Mouse (Mus musculus): Measurements from ENCODE around the gene Mapk8ip2. TPM values are rescaled to one million over a fixed set of nuclear protein-coding genes. Genes with fewer than 3 reads are reported as not detected.
"Not testable (repeated sequence)": the region's sequence is repeated elsewhere in the genome, so short reads cannot be mapped to it uniquely, and the experiment has no call there.

Gene Mapk8ip2
- polyA plus RNA-seq (2012; rRNA removed), result 123 and 134 TPM in 2 replicates

DNA sequence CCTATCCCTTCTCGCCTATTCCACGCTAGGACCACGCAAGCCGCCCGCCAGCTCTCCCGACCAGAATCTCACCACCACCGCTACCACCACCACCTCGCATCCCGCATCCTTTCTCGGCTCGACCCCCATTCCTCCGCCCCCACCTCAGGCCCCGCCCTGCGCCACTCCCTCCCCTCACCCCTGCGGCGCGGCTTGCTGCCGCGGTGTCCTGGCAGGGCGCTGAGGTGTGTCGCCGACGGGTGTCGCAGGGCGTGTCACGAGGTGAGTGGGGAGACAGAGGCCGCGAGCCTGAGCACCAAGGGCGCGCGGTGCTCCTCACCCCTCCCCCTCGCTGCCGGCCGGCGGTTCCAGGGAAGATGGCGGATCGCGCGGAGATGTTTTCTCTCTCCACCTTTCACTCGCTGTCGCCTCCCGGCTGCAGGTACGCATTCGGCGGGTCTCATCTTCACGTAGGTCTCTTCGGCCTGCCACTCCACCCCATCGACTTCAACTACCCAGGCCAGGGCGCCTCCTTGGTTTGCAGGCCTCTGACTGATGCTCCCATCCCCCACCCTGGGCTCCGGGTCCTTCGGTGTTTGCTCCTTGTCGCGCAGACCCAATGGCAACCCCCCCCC, at the start of gene Mapk8ip2:
Mapk8ip2 (plus strand) TSS at position 49 of the 614 bp plus-strand sequence.
- DNase-seq (ENCODE audit: extremely low spot score in 1 of 2, low spot score in 1 of 2), result peak in 1 of 2 experiments; percentile 63

DNA sequence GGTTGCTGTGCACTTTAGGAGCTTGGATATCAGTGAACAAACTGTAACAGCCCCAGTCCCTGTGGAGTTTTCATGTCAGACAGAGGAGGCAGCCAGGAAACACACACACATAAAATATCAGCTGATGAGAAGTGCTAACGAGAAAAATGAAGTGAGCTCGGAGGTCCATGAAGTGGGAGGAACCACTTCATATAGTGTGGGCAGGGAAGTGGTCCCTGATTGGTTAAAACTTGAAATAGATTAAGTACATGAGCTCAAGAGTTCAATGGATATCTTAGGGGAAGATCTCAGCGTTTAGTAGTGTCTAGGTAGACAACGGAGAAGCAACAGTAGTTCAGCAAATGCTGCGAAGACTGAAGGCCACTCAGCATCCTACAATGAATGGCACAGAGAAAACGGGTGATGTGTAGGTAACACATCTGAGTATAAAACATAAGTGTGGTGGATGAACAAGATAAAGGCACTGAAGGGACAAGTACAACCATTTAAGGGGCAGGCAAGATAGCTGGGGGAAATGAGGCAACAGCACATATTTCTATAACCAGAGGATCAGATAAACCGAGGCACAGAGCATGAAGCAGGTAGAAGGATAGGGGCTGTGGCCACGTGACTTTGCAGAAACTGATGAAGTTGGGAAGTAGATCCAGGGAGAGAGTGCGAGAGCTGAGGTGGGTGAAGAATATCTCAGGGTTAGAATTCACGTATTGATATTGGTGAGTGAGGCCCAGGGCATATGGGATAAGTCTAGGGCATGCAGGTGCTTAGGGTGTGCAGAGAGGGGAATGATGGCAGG, 48.7 kb upstream of the Mapk8ip2 start:
- DNase-seq (ENCODE audit: extremely low spot score in 1 of 2, low spot score in 1 of 2), result no peak

DNA sequence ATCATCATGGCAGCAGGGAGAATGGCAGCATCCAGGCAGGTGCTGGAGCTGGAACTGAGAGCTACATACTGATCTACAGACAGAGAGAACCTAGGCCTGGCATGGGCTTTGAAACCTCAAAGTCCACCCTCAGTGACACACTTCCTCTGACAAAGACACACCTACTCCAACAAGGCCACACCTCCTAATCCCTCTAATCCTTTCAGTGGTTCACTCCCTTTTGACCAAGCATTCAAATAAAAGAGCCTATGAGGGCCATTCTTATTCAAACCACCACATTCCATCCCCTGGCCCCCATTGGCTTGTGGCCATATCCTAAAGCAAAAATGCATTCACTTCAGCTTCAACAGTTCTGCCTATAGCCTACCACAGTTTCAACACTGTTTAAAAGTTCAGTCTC, 47.0 kb upstream of the Mapk8ip2 start:
- no peak for DNase-seq (ENCODE audit: extremely low spot score in 1 of 2, low spot score in 1 of 2)

DNA sequence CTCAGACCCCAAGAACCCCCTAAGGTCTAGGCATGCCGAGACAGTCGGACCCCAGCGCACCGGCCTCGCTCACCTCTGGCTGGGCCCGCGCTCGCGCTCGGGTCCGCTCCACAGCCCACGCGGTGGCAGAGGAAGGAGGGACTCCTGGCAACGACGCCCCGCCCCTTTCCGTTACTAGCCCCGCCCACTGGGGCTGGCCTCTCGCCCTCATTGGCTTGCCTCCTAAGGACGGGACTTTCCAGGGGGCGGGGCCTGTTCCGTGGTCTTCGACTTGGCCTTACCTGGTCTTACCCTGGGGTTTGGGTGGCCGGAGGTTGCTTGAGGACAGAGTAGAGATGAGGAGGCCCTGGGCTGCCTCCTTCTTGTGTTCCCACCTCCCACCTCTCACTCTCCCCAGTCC, 43.6 kb upstream of the Mapk8ip2 start, which contains the start of gene Syce3:
Syce3 (minus strand) TSS at position 386 of the 400 bp plus-strand sequence.
- no peak for DNase-seq (ENCODE audit: extremely low spot score in 1 of 2, low spot score in 1 of 2)

DNA sequence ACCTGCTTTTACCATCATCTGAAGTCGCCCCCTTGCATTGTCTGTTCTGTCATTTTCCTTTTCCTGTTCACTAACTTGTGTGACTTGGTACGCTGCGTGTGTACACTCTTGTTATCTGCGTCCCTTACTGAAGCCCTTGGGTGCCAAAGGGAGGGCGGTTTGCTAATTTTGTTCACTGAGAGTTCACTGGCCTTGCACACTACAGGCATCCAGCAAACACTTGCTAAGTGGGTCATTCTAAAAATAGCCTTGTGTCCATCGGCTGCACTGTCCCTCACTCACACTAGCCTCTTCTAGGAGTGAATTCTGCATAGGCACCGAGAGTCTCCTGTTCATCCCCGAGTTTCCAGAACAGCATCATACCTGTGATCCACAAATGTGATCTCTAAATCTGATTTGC, 38.4 kb upstream of the Mapk8ip2 start:
- no peak for DNase-seq (ENCODE audit: extremely low spot score in 1 of 2, low spot score in 1 of 2)

DNA sequence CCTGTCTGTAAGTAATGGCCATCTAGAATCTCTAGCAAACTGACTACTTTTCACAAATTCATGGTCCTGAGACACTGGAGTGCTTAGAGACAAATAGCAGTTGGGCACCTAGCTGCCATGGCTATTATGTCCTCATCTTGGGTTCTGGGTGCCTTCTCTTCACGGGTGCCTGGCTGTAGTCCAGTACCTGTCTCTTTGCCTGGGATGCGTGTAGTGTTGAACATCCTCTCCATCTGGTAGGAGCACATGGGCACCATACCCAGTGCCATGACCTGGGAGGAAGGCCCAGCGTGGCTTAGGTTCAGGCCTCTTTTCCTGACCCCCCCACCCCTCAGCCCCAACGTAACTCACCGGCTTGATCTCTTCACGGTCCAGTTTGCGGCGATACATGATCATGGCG, 31.8 kb upstream of the Mapk8ip2 start:
- no peak for DNase-seq (ENCODE audit: extremely low spot score in 1 of 2, low spot score in 1 of 2)

DNA sequence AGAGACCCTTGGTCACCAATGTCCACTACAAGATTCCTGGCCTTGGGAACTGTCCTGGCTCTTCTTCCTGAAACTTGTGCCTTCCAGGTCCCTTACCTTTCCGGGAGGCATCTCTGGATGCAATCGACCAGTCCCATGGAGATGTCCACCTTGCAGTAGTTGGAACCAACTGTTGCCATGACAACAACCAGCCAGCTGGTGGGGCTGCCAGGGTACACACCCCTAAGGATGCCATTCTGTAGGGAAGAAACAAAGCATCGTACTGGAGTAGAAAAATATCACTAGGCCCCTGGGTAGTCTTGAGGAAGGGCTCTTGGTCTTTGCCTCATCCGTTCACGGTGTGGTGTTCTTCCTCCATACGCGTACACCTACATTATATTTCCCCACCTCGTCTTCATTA, 29.1 kb upstream of the Mapk8ip2 start:
- no peak for DNase-seq (ENCODE audit: extremely low spot score in 1 of 2, low spot score in 1 of 2)

DNA sequence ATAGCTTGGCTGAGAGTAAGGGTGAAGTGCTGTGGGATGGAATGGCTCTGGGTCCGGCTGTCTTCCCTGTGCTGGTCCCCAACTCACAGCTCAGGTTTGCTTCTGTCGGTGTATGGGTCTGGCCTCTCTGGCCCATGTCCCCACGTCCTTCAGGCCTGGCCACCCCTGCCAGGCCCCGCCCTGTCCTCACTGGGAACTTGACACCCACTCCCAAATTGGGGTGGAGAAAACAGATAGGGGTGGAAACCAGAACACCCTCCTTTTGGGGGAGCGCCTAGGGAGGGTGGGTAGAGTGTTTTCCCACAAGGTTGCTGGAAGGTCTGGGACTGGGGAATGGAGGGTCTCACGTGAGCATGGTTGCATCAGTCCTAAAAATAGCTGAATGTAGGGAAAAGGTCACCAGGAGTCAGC, 28.0 kb upstream of the Mapk8ip2 start, which contains the start of gene Cpt1b:
Cpt1b (minus strand) TSS at position 153 of the 411 bp plus-strand sequence.
- no peak for DNase-seq (ENCODE audit: extremely low spot score in 1 of 2, low spot score in 1 of 2)

DNA sequence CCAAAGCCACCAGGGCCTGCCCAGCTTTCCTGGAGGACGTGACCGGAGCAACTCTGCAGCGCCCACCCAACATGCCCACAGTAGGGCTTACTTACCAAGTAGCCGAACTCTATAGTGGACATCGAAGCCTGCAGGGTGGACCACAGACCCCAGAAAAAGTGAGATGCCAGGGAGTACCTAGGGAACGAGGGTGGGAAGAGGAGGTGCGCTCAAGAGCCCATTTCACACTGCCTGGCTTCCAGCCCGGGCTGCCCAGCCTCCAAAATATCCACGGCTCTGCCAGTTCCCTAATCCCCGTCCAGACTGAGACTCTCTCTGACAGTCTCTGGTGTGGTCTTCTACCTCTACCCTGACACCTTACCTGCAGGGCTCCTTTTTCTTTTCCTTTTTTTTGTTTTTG, 27.0 kb upstream of the Mapk8ip2 start:
- no peak for DNase-seq (ENCODE audit: extremely low spot score in 1 of 2, low spot score in 1 of 2)

DNA sequence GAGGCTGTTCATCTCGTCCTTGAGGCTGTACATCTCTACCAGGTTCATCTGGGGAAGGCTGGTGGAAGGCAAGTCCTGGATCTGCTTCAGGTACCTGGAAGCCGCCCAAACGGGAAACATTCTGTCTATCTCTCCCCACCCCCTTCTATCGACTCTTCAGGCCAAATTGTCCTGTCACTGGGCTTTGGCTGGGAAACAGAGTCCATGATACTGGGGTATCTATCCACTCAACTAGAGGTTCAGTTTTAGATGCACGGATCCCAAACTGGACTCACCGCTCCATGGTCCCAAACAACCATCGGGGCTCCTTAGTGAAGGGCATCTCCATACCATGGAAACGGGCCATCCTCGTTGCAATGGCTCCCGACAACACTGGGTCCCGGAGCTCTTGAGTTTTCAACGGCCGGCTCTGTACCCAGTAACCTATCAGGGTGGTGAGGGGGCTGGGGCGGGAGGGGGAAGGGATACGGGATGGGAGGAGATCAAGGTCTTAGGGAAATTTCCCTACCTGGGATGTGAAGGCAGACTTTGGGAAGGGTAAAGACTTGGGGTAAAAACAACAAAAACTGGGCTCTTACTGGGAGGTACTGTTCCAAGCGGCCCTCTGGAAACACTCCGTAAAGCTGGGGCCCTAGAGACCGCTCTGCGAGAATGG, 25.4 kb upstream of the Mapk8ip2 start:
- DNase-seq (ENCODE audit: extremely low spot score in 1 of 2, low spot score in 1 of 2), result no peak

DNA sequence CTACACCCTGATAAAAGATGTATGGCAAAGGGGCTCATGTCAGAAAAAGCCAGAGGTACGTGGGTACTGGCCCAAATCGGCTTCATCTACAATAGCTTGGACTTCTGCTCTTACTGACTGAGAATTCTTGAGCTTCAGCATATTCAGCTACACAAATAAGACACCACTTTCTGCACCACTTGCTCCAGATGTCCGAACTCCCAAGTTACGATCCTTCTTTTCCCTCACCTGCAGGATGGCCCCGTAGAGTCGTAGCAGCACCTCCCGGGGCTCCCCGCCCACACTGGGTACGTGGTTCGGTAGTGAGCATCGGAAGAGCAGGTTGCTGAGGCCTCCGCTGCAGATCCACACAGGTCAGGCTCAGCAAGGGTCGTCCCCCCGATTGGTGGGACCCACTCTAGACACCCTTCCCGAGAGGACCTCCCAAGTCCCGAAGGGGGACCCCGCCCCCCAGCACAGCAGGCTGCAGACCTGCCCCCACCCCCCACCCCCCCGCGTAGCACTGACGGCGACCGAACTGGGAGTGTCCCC, 24.8 kb upstream of the Mapk8ip2 start:
- DNase-seq (ENCODE audit: extremely low spot score in 1 of 2, low spot score in 1 of 2), result no peak

DNA sequence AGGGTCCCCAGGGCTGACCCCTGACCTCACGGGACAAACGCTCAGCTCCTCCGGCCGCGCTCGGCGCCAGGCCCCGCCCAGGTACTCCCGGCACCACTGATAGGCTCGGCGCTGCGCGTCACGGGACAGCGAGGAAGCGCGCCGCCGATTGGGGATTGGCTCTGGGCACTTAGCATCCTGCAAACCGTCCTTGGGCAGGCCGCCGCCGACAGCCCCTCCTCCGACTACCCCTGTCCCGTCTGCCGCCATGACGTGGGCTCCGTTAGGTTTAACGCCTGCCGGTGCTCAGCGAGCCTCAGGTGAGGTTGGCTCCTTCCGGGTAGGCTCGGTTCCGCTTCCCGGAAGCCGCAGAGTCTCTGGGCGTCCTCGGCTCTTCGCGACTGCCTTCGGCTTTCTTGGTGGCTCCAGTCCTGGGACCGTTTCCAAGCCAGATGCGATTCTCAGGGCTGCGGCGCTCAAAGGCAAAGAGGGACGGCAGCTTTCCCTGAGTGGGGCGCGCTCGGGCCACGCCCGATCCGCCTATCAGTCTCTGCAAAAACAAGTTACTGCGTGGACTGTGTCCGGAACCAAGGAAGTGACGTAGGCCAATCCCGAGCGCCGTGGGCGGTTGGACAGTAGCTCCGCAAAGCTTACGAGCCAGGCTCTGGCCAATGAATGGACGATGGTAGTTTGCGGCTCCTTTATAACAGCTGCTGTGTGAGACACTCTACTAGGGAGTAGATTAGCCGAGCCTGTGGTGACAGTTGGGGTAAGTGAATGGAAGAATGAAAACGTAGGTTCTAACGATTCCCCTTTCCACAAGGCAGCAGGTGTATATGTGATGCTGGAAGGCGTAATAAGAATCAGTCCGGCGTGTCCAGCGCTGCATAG, 24.1 kb upstream of the Mapk8ip2 start, which contains the start of the genes C730034F03Rik, Gm44502 and Chkb:
C730034F03Rik (plus strand) TSS at position 238 of the 870 bp plus-strand sequence.
Gm44502 (minus strand) TSS at position 345 of the 870 bp plus-strand sequence.
Chkb (minus strand) TSS at position 557 of the 870 bp plus-strand sequence.
- peak; percentile 93 to 97 for DNase-seq (ENCODE audit: extremely low spot score in 1 of 2, low spot score in 1 of 2)

DNA sequence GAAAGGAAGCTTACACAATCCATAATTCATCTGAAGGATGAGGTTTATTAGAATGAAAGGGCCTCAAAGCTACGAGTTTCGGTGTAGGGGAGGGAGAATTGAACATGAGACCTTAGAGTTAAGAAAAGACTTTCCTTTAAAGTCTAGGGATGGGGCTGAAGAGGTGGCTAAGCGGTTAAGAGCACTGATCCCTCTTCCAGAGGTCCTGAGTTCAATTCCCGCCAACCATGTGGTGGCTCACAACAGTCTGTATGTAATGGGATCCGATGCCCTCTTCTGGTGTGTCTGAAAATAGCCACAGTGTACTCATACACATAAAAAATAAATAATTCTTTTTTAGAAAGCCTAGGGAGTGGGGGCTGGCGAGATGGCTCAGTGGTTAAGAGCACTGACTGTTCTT, 23.4 kb upstream of the Mapk8ip2 start:
- DNase-seq (ENCODE audit: extremely low spot score in 1 of 2, low spot score in 1 of 2), result no peak

DNA sequence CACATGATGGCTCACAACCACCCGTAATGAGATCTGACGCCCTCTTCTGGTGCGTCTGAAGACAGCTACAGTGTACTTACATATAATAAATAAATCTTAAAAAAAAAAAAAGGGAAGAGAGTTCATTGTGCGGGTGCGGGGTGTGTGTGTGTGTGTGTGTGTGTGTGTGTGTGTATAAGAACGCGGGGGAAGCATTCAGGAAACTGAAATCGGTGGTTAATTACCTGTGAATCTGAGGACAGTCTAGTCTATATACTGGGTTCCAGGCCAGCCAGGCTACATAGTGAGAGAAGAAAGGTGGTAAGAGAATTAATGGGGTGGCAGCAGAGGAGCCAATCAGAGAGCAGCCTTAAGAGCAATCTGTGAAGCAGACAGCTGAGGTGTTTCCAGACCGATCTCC, 22.9 kb upstream of the Mapk8ip2 start:
- DNase-seq (ENCODE audit: extremely low spot score in 1 of 2, low spot score in 1 of 2), result not testable (repeated sequence)

DNA sequence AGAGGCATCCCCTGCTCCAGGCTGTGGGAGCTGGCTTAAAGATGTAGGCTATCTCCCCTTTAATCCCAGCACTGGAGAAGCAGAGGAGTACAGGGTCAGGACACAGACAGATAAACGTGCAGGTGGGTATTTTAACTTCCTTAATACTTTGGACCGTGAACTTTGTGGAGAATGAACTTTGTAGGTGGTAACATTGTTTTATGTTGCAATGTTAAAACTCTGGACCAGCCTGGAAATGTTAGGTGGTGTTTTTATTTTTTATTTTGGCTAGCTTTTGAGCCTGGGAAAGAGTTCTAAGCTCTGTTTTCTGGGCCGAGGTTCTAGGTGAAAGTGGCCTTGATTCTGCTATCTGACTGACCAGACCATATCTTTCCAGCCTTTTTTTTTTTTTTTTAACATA, 22.4 kb upstream of the Mapk8ip2 start:
- no peak for DNase-seq (ENCODE audit: extremely low spot score in 1 of 2, low spot score in 1 of 2)

DNA sequence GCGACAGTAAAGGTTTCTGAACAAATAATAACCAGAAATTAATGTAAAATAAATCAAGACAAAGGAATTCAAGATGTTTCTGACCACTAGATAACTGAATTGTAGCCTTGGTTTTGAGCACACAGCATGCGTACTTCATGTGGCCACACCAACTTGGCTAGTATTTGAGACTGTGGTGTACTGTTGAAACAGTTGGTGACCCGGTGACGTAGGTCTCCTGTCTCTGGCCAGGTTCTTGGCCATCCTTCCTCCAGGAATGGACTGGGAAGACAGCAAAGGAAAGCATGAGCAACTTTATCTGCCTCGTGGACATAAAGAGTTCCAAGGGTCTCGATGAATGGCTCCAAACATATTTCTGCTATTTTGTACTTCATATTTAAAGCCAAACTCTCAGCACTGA, 21.9 kb upstream of the Mapk8ip2 start:
- DNase-seq (ENCODE audit: extremely low spot score in 1 of 2, low spot score in 1 of 2), result no peak

DNA sequence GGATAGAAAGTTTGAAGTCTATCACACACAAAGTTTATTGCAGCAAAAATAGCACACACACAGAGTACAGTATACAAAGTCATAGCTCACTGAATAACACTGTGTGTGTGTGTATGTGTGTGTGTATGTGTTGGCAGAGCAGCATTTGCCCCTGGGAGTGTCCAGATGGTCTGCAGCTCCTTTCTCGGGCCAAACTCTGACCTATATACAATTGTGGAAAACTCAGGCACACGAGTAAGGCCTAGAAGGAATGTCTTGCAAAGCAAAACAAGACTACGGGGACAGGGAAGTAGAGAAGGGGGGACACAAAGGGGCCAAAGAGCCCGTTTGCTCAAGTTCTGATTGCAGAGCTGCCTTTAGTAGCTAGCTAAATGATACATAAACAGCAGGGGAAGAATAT, 20.8 kb upstream of the Mapk8ip2 start:
- DNase-seq (ENCODE audit: extremely low spot score in 1 of 2, low spot score in 1 of 2), result no peak

DNA sequence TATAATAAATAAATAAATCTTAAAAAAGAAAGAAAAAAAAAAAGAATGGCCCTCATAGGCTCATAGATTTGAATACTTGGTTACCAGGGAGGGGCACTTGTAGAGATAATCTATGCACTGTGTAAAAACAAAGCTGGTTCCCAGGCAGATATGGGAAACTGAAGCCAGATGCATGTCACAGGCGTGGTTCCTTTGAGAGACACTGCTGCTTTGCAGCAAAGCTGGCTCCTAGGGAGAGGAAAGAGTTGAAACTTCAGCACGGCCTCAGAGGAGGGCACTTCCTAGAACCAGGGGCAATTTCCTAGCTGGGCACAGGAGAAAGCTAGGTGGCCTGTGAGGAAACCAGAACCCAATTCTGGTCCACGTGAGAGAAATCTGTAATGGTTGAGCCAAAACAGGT, 19.6 kb upstream of the Mapk8ip2 start:
- no peak for DNase-seq (ENCODE audit: extremely low spot score in 1 of 2, low spot score in 1 of 2)

DNA sequence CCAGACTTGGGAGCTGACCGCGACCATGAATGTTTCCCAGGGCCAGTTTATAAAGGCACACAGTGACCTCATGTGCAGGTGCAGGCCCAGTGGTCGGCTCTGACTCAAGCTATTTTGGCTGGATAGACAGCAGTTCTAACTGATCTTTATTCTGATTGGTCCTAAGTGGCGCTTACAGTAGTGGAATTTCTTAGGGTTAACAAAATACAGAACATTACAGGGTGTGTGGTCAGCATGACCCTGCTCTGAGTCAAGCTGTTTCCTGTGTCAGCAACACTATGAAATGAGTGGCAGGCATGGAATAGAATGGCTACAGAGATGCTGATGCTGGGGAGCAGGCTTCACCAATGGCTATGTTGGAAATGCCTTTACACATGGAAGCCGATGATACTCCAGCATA, 17.8 kb upstream of the Mapk8ip2 start:
- DNase-seq (ENCODE audit: extremely low spot score in 1 of 2, low spot score in 1 of 2), result no peak

DNA sequence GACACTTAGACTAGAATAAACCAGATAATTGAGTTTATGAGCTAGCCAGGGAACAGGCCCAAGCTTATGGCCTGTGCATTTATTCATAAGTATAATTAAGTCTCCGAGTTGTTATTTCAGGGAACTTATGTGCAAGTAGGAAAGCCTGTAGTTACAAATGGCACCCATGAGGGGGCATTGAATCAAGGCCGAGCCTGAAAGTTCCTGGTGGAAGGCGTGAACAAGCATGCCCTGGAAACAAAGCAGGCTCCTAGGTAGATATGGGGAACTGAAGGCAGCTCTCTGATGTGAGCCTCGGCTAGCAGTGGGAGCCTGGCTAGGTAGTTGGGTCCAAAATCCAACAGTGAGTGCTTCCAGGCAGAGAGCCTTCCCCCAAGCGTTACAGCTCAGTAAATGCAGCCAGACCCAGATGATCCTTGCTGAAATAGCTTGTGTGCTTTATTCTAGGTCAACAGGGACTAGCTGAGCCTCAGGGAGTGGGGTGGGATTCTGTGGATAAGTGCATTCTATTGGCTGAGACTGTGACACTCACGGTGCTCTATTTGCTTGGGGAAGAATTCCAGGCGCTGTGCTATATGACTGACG, 11.1 kb upstream of the Mapk8ip2 start:
- peak in 1 of 2 experiments; percentile 35 for DNase-seq (ENCODE audit: extremely low spot score in 1 of 2, low spot score in 1 of 2)

Data from frontal cortex, adult 2 months (tissue).